Mouse (Mus musculus) ES-Bruce4 (cell line): Measurements from ENCODE around the gene Ccnb1ip1.

ENCODE experiments used
- CTCF ChIP-seq: IDR thresholded peaks from one replicate; pipeline ENCODE4 v1.8.1; 2011; ENCODE audit warnings: low read depth, low read length
- POLR2A ChIP-seq: IDR thresholded peaks from one replicate; pipeline ENCODE4 v1.8.1; 2011; ENCODE audit warnings: low read length; ENCODE audit not compliant: insufficient read depth

DNA sequence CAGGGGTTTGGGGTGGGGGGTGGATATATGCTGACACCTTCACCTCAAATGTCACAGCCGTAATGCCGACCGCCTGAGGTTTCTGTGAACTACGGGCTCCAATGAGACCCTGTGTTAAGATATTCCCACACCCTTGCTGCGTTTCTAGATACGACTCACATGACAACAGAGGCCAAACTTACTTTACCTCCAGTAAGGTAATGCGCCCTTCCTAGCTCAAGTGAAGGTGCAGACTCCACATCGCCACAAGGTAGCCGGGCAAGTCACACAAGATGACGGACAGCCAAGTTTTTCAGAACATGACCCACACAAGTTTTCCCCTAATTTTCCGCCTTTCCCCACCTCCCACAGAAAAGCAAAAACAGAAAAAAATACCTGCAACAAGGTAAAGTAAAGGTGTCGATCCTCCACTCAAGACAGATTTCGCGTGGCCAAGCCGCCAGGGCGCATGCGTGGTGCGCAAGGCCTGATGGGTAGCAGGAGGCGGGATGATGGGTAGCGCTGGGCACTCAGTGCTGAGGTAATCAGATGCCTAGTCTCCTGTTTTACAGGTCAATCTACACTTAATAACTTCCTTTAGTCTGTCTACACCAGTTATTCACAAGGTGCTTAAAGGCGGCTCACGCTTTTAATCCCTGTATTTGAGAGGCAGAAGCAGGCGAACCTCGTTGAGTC lies 12.1 kb downstream of the Ccnb1ip1 start:
- TF ChIP-seq CTCF (no peak), POLR2A (no peak)
